Mouse (Mus musculus): Measurements from ENCODE around the gene Bckdhb. TPM values are rescaled to one million over a fixed set of nuclear protein-coding genes. Genes with fewer than 3 reads are reported as not detected.
"Not testable (repeated sequence)": the region's sequence is repeated elsewhere in the genome, so short reads cannot be mapped to it uniquely, and the experiment has no call there.

Gene Bckdhb
- polyA plus RNA-seq, 1 experiment from 2014 or later, result 23.5 TPM

DNA sequence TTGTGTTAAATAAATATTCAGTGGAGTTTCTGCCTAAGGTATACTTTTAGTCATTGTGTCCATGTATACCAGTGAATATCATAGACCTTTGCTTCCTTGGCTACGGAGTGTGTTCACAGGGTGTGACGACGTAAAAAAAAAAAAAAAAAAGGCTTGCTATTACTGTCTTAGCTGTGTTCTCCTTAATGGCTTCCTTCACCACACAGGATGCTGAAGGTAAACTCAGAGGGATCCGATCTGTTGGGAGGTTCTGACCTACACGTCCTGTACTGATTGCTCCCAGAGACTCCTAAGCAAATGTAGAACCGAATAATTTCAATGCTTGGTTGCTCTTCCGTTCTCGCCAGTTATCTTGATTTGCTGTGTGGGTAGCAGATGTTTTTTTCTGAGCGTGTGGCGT is 38.4 kb downstream of the Bckdhb start:
- no peak for DNase-seq (ENCODE audit: low spot score)

DNA sequence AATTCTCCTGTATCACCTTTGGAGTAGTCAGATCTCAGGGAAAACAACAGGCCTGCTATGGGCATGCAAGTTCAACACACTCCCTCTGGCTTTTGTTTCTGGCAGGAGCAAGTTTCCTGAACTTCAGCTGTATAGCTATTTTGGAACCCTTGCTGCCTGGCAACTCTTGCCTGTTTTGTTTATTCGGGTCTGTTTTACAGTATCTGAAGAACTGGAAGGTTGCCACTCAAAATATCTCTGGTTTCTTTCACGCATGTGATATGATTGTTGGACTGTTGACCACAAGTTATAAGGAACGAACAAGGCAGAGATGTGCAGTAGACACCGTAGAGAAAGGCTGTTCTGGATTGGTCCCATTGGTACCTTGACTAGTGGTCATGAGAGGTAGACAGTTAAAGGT is 39.4 kb downstream of the Bckdhb start:
- DNase-seq (ENCODE audit: low spot score), result no peak

DNA sequence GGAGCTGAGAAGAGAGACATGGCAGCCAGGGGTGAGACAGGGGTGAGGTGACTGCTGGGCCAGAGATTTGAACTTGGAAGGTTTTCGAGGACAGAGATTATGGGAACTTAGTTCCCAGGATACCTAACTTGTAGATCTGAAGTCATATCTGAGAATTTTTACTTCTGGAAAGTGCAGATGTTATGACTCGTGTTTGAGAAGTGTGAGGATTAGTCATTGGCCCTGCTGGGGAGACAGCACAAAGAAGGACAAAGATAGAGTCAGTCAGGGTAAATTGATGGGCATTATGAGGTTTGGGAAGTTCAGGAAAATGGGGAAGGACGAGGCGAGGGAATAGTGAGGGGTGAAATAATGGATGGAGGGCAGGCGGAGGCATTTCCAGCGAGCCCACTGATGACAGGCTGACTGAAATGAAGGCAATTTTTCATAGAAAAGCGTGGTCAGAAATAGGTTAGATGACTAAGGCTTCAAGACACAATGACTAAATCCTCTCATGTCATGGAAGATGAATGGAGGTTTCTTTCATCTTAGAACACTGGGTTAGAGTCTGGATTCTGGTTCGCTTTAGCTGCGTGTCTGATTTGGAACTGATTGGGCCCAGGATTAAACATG is 42.6 kb downstream of the Bckdhb start:
- DNase-seq (ENCODE audit: low spot score), result no peak

DNA sequence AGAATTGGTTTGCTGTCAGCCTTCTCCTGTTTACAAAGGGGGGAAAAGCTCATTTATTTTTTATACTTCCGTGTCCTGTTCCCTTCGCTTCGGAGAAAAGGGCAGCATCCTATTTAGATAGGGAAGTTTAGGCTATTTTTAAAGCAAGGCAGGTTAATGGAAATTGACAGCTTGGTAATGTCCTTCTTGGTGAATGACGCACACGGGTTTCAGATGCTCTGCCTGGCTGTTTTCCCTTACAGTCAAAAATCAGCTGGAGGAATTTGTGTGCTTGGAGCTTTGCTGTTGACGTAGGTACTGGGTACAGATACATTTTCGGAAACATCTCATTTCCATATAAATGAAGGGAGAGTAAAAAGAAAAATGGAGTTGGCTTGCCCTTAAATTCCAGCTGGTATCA is 44.4 kb downstream of the Bckdhb start:
- no peak for DNase-seq (ENCODE audit: low spot score)

DNA sequence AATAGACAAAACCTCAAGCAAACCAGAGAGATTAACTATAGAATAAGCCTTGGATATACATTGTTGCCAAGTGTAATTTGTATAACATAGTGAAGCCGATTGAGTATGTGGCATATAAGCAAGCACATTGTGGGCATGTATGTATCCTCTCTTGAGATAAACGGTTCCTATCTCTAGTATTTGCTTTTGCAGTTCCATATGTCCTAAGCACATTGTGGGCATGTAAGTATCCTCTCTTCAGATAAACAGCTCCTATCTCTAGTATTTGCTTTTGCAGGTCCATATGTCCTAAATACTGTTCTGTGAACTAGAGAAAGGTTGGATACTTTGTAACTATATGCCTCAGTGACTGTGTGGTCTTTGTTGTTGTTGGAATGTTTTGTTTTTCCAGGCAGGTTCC is 48.5 kb downstream of the Bckdhb start:
- DNase-seq (ENCODE audit: low spot score), result no peak

DNA sequence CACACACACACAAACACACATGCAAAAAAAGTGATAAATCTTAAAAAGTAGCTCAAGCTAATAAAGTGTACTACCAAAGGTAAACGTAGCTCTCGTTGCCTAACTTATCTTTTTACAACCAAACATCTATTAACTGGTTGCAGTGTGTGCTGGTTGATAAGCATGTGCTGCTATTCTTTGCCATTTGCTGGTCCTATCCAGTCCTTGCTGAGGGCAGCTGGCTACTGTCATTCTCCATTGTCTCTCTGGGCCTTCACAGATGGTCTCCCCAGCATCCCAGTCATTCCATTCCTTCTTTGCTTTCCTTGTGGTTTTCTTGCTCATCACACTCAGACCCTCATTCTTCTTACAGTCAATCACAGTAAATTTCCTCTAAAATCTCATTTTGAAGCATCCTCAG is 50.9 kb downstream of the Bckdhb start:
- no peak for DNase-seq (ENCODE audit: low spot score)

DNA sequence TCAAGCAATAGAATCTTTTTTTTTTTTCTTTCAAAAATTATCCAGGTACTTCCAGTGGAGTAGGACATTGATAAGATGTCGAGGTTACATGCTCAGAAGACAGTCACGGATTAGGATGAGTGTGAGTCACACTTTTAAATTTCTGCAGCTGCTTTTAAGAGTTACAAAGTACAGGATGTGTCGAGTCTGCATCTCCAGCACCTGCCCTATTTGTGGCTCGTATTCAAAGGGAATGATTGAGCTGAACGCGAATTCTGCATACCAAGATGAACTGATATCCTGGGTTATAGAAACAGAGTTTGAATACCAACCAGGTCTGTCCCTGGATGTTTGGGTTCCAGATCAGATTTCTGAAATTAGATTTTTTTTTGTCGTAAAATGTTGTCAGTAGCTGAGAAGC is 56.3 kb downstream of the Bckdhb start:
- no peak for DNase-seq (ENCODE audit: low spot score)

DNA sequence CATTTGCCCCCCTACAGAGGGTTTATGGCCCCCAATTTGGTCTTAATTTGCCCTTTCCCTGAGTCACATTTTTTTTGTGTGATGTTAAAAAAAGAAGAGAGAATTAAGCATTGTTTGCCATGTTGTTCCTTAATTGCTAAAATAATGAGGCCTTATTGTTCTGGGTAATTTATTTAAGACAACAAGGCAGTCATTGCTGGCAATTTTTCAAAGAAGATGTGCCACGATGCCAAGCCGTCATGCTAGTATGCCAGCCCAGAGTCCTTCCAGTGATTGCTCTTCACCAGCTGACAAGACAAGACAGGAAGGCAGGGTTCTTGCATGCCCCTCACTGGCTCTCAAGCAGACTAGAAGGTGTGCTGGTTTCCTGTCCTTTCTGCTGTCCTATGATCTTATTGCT is 84.0 kb downstream of the Bckdhb start:
- DNase-seq (ENCODE audit: low spot score), result no peak

DNA sequence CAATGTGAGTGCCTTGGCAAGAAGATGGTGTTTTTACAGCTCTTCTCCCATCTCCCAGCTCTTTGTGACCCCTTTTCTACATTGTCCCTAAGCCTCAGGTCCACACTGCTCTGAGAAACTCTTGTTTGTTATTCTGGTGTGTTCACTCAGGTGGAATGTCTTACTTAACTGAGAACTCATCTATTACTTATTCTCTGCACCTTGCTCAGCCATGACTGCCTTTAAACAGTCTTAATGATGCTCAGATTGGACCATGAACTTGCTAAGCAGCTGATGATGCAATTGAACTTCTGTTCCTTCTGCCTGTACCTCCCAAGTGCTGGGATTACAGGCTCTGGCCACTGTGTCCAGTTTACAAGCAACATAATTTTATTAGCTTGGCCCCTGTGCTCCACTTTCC is 86.2 kb downstream of the Bckdhb start:
- no peak for DNase-seq (ENCODE audit: low spot score)

DNA sequence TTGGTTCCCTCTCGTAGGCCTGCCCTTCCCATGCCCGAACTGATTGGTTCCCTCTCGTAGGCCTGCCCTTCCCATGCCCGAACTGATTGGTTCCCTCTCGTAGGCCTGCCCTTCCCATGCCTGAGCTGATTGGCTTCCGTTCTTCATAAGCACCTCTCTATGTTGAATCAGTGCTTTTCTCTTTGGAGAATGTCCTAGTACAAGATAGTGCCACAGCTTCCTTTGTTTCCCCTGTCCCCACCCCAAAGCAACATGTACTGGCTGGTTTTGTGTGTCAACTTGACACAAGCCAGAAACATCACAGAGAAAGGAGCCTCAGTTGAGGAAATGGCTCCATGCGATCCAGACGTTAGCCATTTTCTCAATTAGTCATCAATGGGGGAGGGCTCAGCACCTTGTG is 93.2 kb downstream of the Bckdhb start:
- not testable (repeated sequence) for DNase-seq (ENCODE audit: low spot score)

DNA sequence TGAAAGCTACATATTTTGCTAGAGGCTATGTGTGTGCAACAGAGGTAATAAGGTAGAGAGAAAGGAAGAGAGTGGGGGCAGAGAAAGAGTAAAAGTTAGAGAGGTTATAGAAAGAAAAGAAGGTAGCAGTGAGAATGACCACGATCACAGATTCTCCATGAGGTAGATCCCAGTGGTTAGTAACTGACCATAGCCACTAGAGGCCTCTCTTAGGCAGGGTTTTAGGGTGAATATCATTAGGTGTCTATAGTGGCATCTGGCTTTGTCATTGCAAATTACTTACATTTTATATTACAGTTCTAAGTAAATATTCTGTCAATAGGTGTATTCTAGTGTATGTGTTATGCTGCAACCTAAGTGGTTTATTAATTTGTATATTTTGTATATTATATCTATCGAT is 94.7 kb downstream of the Bckdhb start:
- DNase-seq (ENCODE audit: low spot score), result no peak

DNA sequence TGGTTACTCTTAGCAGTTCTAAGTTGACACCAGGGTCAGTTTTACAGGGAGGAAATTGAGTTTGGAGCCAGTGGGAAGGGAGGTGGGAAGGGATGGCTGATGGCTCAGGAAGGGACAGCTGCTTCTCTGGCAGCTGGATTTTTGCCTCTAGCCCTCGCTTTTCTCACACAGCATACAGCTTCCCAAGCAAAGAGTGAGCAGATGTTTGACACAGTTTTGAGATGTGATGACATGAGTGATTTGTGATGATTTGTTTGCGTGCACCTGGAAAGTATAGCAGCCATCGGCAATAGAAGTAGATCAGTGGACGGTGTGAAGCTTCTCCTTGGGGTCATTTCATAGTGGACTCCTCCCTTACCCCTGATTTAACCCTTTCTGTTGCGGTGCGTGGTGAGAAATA is 96.2 kb downstream of the Bckdhb start:
- DNase-seq (ENCODE audit: low spot score), result no peak

DNA sequence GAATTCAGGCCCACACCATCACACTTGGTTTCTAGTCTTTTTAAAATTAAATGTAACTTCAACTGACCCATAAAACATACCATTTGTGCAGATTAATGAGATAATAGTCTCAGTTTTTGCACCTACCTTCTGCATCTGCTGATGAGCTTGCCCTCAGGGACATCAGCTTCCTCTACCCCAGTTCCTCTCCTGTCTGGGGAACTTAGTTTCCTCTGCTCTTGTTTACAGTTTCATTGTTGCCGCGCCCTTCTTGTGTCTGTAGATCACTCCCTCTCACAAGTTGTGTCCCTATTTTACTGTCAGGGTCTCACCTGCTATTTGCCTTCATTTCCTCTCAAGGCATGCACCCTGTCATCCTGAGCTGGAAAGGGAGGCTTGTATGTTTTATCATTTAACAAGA is 103.2 kb downstream of the Bckdhb start:
- no peak for DNase-seq (ENCODE audit: low spot score)

DNA sequence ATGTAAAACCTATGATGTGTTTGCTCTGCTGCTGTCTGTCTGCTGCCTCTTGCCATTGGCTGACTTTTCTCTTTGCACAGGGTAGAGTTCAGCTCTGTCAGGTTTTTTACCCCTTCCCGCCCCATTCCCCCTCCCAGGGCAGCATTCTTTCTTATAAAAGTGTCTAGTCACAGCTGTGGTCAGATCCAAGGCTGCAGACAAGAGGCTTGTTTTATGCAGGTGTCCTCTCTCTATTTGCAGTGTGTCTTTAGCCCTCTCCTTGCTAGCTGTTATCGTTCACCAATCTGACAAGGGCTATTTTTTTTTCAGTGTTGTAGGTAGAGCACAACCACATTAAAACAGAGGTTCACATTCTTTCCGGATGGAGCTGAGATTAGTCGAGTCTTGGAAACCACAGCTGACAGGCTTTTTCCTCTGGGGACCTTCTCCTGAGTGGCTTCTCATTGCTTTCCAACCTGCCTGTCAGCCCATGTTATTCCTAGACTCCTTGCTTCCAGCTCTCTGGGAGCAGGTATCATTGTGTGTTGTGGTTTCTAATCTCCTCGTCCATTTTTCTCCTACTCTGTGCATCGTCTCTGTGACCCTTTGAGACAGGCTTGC is 105.8 kb downstream of the Bckdhb start:
- DNase-seq (ENCODE audit: low spot score), result no peak

DNA sequence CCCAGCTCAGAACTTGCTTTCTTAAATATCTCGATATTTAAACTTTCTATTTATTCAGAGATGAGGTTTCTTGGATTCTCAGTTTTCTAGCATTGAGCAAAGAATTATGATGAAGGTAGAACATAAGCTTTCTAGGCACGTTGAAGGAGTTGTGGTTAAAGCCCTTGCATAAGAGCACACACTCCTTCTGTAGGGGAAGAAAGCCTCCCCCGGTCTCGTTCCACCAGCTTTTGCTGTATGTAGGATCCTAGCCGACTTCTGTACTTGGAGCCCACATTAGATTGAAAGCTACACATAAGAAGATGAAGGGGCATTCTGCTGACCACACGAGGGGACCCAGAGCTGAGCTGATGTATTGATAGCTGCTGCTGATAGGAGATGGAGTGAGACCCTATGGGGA is 106.5 kb downstream of the Bckdhb start:
- no peak for DNase-seq (ENCODE audit: low spot score)

DNA sequence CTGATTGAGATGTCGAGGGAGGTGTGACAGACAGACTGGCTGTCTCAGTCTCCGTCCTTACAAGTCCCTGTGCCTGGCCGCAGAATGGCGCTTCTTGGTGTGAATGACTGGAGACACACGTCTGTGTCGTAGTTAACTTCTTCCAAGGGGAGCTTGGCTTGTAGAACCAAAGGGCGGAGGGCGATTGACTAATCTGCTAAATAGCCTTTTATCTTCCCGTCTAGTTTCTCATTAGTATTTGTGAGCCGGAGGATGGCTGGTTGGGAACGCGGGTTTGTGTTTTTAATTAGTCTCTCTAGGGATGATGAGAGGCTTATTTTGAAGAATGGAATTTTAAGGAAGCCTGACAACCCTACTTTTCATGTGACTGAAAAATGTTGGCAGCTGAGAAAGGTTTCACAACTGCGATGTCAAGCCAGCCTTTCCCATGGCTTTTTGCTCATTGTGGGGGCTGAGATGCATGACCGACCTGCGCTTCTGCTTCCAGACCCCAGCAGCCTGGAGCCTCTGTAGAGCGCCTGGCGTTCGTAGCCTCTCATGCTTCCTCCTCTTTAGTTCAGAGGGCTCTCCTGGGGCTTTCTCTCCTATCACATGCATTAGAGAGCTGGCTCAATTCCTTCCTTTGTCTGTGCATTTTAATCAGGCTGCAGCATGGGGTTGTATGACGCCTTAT is 107.9 kb downstream of the Bckdhb start:
- no peak for DNase-seq (ENCODE audit: low spot score)

DNA sequence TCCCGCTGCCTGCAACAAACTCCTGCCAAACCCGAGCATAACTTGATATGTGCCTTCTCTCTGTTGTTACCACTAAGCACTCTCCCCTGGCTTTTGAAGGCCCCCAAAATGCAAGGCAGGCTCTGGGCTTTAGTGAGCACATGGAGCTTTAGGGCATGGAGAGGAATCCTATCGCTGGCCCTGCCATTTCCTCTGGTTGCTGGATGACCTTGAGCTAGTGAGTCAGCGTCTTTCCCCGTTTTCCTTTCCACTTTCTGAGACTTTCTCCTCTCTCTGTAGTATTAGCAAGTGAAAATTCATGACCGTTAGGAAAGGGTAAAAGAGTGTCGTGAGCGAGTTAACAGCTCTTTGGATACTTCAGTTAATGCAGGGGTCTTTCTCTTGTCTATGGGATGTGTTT is 111.1 kb downstream of the Bckdhb start:
- DNase-seq (ENCODE audit: low spot score), result no peak

DNA sequence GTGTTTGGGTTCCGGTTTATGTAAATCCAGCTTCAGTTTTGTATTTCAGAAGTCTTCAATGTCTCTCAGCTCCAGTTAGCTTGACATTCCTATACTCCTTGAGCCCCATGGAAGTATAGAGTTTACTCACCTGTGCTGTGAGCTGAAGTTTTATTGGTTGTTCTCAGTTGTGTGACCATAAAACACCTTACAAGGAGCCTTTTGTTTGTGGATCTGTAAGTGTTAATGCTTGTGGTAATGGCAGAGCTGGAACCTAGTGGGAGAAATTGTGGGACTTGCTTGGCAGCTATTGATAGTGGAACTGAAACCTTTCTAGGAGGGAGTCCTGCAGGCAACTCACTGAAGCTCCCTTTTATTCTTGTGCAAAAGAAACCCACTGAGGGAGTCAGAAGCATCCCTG is 112.3 kb downstream of the Bckdhb start:
- DNase-seq (ENCODE audit: low spot score), result no peak

DNA sequence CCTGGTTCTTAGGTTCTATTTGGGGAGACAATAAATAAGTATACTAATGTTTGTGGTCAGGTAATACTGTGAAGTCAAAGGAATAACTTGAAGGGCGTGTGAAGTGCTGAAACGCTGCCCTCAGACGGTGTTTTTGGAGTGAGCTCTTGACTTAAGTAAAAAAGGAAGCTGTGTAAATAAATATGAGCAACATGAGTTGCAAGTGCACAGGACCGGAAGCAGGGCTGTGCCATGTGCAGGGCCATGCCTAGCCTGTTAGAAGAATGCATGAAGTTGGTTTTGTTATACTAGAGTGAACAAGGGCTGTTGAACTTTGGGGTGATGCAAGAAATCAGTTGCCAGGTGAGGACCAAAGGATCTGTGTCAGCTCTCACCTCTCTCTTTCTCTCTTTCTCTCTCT is 114.0 kb downstream of the Bckdhb start:
- no peak for DNase-seq (ENCODE audit: low spot score)

DNA sequence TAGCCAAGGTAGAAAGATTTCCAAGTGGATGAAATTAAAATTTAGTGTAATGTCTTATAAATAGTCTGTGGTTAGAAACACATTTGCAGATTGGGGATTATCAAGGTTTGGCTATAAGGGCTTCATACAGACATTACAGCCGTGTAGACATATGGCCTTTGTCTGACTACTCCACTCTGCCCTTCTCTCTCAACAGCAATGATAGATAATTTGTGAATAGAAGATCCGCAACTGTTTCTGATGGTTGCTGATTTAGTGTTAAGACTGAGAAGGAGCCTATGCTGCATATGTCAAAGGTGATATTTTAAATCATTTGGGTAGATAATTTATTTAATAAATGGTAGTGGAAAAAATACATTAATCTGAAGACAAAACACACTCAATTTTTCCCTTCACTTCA is 115.4 kb downstream of the Bckdhb start:
- no peak for DNase-seq (ENCODE audit: low spot score)

DNA sequence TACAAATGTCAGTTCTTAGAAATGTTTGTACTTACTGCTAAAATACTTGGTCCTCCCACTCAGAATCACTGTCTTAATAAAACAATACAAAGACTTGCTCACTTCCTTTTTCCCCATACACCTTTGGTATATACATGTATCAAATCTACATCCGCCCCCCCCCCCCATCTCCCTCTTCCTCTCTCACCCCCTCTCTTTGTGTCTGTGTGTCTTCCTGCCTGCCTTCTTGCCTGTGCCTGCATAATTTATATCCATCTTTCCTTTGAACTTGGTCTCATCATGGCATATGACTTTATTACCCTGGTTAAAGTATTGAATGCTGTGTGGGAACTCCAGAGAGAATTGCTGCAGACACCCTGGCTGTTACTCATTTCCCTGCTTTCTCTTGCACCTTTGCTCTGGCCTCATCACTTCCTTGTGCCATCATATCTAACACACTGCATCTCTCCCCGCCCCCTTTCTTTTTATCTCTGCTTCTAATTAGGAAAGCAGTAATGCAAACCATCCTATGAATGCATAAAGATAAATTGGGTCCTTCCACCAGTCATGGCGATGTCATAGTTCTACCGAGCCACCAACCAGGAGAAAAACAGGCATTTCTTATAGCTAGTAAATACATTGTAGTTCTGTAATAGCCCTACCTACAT is 116.8 kb downstream of the Bckdhb start:
- DNase-seq (ENCODE audit: low spot score), result no peak

DNA sequence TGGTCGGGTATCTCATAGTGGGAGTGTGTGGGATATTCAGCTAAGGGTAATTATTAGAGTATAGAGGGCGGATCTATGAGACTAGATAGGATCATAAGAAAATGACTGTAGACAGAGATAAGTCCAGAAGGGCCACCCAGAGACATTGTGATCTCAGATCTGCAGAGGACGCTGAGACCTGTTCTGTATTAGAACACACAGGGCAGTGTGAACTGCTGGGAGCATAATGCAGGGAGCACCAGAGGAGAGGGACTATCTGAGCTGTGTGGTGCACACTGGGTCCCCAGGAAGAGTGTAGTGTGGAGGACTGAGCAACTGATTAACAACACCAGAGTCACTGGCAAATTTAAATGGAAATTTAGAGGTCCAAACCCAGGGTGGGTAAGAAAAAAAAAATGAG is 117.6 kb downstream of the Bckdhb start:
- DNase-seq (ENCODE audit: low spot score), result no peak

DNA sequence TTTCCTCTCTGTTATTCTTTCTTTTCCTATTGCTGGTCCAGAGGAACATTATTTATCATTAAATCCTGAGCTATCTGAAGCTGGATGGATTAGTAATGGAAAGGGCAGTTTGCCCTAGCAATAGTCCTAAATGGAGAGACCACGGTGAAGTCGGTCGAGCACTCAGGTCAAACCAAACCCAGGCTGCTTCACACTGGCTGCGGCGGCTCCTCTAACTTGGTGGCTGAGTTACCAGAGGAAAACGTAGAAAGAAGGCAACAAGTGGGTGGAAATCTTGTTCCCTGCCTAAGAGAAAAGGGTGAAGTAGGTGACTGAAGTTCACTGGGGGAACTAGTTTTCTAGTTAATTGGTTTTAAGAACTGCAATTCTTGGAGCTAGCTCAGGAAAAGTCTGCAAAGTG is 119.2 kb downstream of the Bckdhb start:
- DNase-seq (ENCODE audit: low spot score), result no peak

Measured in thymus, postnatal 0 days (tissue).